Comparison of ENCODE assay signal across 11 mouse cellular contexts in genomic region chr10:60186191-60186945, GRCm38 (mm10). TPM values are rescaled to one million over a fixed set of nuclear protein-coding genes. Genes with fewer than 3 reads are reported as not detected.
A peak's percentile ranks its signal among the peaks of the same experiment; 100 is the strongest.
DNase-seq lines count a peak whose midpoint lies in the region; ATAC-seq and TF ChIP-seq lines count a peak whose summit lies in the region.
"Had no signal": no experiment of that assay in that cellular context is flagged by ENCODE, and none has a peak within 500 bp of the region (broad histone marks: within the 10 kb centered on the region; RNA-seq: fewer than 3 reads in every experiment).

No protein-coding gene starts in this region.

- intact Hi-C loops in heart, postnatal 10 days (cut with DNase I), result no loop called here
- intact Hi-C loops in left cerebral cortex, postnatal 36 days (cut with DNase I), result no loop called here

- no peak overlapping the region for H3K4me3 ChIP-seq in liver, postnatal 0 days (ENCODE audit: low read depth, low read length)
- H3K4me3 ChIP-seq: liver, embryonic 12.5 days had no signal

- H3K4me1 ChIP-seq in liver, postnatal 0 days (ENCODE audit: insufficient read depth), result no peaks in the 10 kb centered on the region
- H3K4me1 ChIP-seq: liver, embryonic 12.5 days had no signal

- TF ChIP-seq CTCF in liver, postnatal 0 days (IDR thresholded peaks at IDR 0.05; ENCODE audit: low read depth), result no peak

- no peak overlapping the region for H3K27ac ChIP-seq in liver, postnatal 0 days (ENCODE audit: low read depth)
- H3K27ac ChIP-seq: liver, embryonic 12.5 days had no signal

- DNase-seq in adrenal gland, adult (ENCODE audit: inconsistent age in 2 of 2, low spot score in 1 of 2), result peak; percentile 54 to 81
- no peak for DNase-seq in adrenal gland, postnatal 10 days
- DNase-seq in urinary bladder, postnatal 25 days (ENCODE audit: low spot score), result peak; percentile 13
- no peak for DNase-seq in urinary bladder, adult 2 months (ENCODE audit: low spot score)
- DNase-seq in heart, postnatal 10 days, result peak; percentile 38 to 53
- DNase-seq in liver, postnatal 0 days, result no peak
- DNase-seq in left cerebral cortex, postnatal 36 days (ENCODE audit: low spot score in 2 of 2), result no peak
- DNase-seq in MN1 (ENCODE audit: low spot score), result no peak
- DNase-seq: kidney, postnatal 4 days had no signal

- no peak for ATAC-seq in liver, postnatal 0 days
- ATAC-seq: liver, embryonic 12.5 days; midbrain, embryonic 16.5 days had no signal

- H3K9me3 ChIP-seq in liver, postnatal 0 days (ENCODE audit: low read length), result no peaks in the 10 kb centered on the region
- H3K9me3 ChIP-seq: liver, embryonic 12.5 days had no signal

- H3K9ac ChIP-seq in liver, postnatal 0 days (replicated peaks), result no peak overlapping the region
- H3K9ac ChIP-seq: liver, embryonic 12.5 days had no signal

- H3K36me3 ChIP-seq in liver, postnatal 0 days (replicated peaks; ENCODE audit: insufficient read depth, low read length), result no peaks in the 10 kb centered on the region
- H3K36me3 ChIP-seq: liver, embryonic 12.5 days had no signal

- TF ChIP-seq EP300 in liver, postnatal 0 days (IDR thresholded peaks at IDR 0.05; ENCODE audit: low read depth), result no peak

- no peak overlapping the region for H3K4me2 ChIP-seq in liver, postnatal 0 days (ENCODE audit: low read depth, low read length)
- H3K4me2 ChIP-seq: liver, embryonic 12.5 days had no signal

- WGBS in liver, postnatal 0 days (ENCODE audit: insufficient replicate concordance), result 67% methylated on average over 44 of the region's 44 CpGs

- H3K27me3 ChIP-seq in liver, postnatal 0 days (ENCODE audit: insufficient read depth, low read length), result 0 out of 2 replicates have a peak, but pooled peaks cover 4% of the 10 kb centered on the region

RNA-seq across cellular contexts. Expression of gene Chst3, which starts 32.7 kb away (rescaled TPM):
- total RNA-seq in adrenal gland, postnatal 10 days (2021), result 1 to 10 TPM; 2.8 to 3.0 TPM
- polyA plus RNA-seq in urinary bladder, adult 2 months (2012; rRNA removed), result 0.58 and 0.77 TPM in 2 replicates
- 1 to 10 TPM; 1.4 to 1.8 TPM for total RNA-seq in heart, postnatal 10 days (2021)
- 0.73 TPM in 2 replicates for polyA plus RNA-seq in liver, postnatal 0 days (2015; fragmentation: Nextera tagmentation; extraction: Ambion mirVana)
- total RNA-seq in left cerebral cortex, postnatal 36 days (2021), result 1 to 10 TPM; 1.6 to 2.2 TPM

Comparison
In these comparisons a context has a peak if more than half of its experiments do, and no peak if none do; other contexts are left out.
1. DNase-seq: peak in adrenal gland, adult (2 of 2), urinary bladder, postnatal 25 days (single experiment) and heart, postnatal 10 days (2 of 2); none in adrenal gland, postnatal 10 days (single experiment), urinary bladder, adult 2 months (single experiment), liver, postnatal 0 days (single experiment), left cerebral cortex, postnatal 36 days (0 of 2) and MN1 (single experiment).